Mouse (Mus musculus) layer of hippocampus, postnatal 25 days (tissue): Measurements from ENCODE around the gene Tbx15. TPM values are rescaled to one million over a fixed set of nuclear protein-coding genes. Genes with fewer than 3 reads are reported as not detected.
"Not testable (repeated sequence)": the region's sequence is repeated elsewhere in the genome, so short reads cannot be mapped to it uniquely, and the experiment has no call there.

Experiments
- DNase-seq, 2 experiments: peaks; one replicate each; pipeline ENCODE4 v3.0.0; 2022; ENCODE audit warnings: mixed read lengths in 2 of 2, low spot score in 1 of 2; ENCODE audit errors: extremely low spot score in 1 of 2
- total RNA-seq, 2 experiments: library from RNA; stranded (reverse); gene quantifications; 2 replicates each; pipeline ENCODE4 v1.2.3; 2021

Tbx15 gene
- total RNA-seq, 2 experiments from 2014 or later = 0.37 to 0.66 TPM

- DNase-seq = no peak
These were observed 23.3 kb downstream of the Tbx15 start for GRCm38 (mm10) chr3:99263471-99263903.

- no peak for DNase-seq
These were observed 24.5 kb downstream of the Tbx15 start for GRCm38 (mm10) chr3:99264695-99265094.

- no peak for DNase-seq
These were observed 26.6 kb downstream of the Tbx15 start for GRCm38 (mm10) chr3:99266752-99267303.

DNA sequence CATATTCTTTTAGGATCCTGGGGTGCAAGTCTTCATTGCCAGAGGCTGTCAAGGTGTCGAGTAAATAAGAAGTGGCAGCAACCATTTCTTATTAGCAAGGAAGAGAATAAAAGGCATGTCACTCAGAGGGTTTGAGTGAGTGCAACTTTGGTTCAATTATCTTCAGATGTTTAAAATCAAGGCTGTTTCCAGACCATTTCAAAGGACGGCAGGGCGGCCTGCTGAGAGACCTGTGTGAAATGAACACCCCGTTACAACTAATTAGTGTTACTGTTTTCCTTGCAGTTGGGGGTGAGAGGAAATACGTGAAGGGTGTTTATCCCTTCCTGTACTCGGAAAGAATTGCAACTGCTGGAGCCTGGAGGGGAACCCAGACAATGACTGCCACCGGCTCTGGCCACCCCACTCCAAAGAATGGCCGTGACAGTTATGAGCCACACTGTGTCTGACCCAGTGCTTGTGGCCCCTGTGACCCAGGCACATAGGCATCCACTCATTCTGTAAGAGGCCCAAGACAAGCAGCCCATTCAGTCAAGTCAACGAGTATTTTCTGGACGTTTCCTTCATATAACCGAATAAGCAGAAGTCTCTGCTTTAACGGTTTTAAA, 37.9 kb downstream of the Tbx15 start:
- no peak for DNase-seq

DNA sequence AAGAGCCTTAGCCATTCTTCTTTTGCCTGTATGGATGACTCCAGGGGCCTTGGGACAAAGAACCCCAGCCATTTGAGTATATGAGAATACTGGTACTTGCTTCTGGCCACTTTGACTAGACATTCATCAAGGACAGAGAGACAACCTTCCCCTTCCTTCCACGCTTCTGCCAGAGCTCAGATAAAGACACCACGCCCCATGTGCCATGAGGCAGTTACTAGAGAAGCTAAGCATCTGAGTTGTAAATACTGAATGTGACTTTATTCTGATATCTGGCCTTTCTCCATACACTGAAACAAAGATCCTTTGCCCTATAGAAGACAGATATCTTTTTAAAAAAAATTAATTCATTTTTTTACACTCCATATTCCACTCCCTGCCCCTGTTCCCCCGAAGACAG, 39.5 kb downstream of the Tbx15 start:
- DNase-seq = no peak

GRCm38 (mm10) chr3:99281453-99281852, 41.3 kb downstream of the Tbx15 start:
- DNase-seq = no peak

DNA sequence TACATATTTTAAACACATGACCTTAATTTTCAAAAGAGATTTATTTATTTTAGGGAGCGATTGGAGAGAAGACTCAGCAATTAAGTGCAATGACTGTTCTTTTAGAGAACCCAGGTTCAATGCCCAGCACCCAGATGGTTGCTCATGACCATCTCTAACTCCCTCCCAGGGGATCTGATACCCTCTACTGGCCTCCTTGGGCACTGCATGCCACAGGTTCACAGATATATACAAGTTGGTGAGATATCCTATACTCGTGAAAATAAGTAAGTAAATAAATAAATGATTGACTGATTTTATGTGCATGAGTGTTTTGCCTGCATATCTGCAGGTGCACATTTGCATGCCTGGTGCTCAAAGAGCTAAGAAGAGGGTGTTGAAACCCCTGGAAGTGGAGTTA, 48.1 kb downstream of the Tbx15 start:
- no peak for DNase-seq

DNA sequence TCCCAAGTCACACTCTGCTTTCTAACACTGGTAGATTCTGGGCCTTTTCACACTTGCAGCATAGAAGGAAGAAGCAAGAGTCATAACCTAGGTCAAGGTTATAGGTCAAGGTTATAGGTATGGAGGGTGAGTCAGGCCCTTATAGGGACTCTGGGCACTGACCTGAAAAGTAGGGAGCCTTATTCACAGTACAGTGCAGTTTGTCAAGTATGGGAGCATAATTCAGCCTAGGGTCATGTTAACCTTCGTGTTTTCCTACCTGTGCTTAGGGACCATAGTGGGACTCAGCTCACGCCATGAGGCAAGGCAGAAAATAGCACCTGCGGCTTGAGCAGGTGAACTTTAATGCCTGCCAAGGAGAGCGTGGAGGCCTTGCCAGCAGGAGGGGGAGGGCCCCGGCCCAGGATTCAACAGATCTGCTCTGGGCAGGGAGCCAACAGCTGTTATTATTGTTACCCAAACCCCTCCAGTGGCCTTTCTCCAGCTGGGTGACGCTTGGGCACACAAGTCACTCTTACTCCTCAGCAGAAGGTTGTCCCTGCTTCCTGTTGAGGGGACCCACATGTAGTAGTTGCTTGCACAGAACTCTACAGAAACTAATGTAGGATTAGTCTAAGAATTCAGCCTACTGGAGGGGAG, 50.0 kb downstream of the Tbx15 start:
- DNase-seq = no peak

DNA sequence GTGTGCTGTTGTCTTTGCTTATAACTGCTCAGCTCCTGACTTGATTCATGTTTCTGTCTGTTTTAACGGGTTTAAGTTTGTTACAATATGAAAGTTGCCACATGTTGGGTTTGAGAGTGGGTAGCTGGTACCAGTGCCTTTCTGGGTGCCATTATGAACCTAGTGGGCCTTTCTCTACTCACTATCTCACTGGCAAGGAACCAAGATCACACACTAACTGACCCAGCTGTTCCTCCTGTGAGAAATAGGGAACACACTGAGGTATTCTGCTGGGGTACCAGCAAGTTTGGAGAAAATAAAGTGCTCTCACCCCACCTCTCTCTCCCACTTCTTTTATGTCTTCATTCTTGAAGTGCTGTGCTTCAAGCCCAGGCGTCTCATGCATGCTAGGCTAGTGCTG, 50.7 kb downstream of the Tbx15 start:
- DNase-seq = no peak

DNA sequence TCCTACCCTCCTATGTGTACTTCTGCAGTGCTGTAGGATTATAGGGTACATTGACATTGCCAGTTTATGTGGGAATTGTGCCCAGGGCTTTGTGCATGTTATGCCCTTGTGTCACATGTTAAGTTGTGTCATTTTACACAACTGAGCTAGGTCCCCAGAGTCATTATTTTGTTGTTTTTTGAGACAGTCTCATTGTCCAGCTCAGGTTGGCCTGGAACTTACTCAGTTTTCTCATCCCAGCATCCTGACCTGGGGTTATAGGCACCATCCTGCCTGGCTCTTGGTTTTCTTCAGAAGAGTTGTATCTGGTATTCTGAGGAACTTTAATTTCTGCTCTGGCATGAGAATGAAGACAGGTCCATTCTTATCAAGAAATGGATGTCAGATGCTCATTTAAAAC, 51.2 kb downstream of the Tbx15 start:
- DNase-seq = no peak

DNA sequence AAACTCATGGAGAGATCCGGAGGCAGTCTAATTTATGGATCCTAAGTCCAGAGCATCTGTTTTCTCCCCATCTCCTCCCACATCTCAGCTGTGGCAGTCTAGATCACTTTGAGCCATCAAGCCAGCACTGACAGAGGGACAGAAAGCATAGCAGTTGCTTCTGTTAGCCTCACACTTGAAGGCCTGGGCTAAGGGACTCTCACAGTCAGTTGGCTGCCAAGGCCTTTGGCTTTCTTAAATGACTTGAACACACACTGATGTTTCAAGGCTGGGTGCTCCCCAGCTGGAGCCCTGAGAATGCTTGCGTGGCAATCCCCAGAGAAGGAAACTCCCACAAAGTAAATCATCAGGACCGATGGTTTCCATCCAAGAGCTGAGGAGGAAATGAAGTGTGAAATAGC, 52.4 kb downstream of the Tbx15 start:
- no peak for DNase-seq

DNA sequence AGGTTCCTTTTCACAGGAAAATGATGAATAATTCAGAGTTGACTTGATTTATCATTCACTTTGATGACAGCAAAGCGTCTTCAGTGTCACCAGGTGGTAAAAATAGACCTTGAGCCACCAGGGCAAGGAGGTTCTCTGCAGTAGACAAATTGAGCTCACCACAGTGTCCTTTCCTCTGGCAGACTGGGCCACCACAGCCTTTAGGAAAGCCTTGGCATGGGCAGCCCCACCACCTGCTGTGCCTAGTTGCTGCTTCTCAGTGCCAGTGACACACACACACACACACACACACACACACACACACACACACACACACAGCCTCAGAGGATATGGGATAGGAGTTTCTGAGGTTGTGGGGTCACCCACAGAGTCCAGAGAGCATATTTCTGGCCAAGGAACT, 54.0 kb downstream of the Tbx15 start:
- DNase-seq = not testable (repeated sequence)

- DNase-seq = no peak
These were observed 55.1 kb downstream of the Tbx15 start for GRCm38 (mm10) chr3:99295301-99295700.

- DNase-seq = no peak
These were observed 56.0 kb downstream of the Tbx15 start for GRCm38 (mm10) chr3:99296186-99296585.

DNA sequence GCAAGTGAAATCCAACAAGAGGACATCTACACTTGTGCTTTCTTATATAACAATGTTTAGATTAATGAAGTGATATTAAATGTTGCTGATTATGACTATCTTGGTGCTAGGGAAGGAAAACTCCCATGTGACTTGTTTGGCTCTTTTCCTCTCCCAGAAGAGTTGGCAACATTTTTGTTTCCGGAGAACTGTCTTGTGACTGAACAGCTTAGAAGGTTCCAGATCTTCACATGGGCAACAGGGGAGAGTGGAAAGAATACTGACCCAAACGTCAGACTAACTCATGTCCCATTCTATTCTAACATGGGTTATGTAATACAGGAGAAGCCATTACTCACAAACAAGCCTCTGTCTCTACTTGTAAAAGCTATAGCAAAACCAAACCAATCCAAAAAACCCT, 60.7 kb downstream of the Tbx15 start:
- DNase-seq = no peak

DNA sequence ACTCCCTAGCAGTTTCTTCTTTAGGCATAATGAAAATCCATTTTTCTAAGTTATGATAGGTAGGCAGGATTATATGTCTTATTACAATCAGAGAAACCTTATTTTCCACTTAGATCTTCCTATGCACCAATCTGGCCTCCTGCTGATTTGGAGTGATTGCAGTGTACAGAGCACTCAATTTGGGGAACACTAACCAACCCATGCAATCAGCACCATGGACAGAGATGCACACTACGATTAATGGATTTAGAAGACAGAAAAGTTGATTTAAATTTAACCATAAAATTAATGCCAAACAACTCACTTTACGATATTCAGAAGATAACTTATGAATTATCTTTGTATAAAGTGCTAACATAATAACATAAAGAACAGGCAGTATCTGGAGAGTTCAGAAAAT, 70.7 kb downstream of the Tbx15 start:
- DNase-seq = no peak

DNA sequence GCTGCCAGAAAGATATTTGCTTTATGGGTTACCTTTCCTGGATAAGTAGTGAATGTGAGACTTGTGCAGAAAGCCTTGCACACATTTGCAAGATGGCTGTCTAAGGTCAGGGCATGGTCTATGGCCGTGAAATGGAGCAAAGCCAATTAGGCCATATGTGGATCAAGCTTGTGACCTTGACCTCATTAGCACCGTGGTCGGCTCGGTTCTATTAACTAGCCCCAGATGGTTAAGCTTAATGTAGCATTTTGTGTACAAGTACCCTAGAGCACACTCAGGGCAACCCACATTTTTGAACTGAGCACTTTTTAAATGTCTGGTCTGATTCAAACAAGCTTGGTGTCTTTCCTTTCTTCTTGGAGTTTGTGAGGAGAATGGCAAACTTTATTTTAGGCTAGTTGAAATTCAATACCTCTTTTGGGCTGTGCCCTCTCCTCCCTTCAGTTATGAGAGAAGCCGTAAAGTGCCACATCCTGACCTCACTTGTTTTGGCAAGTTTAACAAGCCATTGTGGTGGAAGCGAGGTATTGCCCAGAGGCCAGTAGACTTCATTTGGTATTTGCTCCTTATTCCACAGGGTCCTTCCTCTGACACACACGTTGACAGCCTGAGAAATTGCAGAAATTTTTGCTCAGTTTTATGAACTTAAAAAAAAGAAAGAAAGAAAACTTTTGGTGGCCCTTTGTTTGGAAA, 71.9 kb downstream of the Tbx15 start:
- no peak for DNase-seq

GRCm38 (mm10) chr3:99322345-99322744, 82.2 kb downstream of the Tbx15 start:
- DNase-seq = no peak

DNA sequence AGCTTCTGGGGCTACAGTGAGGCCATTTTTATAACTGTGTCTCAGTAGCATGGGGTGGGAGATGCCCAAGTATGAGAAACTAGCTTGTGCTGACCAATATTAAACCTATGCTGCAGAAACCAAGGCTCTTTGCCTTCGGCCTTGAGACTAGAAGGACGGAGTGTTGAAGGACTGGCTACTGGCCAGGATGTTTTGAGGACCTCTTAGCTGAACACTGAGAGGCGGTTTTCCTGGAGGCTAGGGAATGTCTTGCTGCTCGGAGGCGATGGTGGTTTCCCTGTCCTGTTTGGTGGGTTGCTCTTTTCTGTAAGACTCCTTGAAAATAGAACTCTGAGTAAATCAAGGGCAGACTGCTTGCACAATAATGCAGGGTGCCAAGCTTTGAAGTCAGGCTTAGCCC, 89.1 kb downstream of the Tbx15 start:
- DNase-seq = no peak

DNA sequence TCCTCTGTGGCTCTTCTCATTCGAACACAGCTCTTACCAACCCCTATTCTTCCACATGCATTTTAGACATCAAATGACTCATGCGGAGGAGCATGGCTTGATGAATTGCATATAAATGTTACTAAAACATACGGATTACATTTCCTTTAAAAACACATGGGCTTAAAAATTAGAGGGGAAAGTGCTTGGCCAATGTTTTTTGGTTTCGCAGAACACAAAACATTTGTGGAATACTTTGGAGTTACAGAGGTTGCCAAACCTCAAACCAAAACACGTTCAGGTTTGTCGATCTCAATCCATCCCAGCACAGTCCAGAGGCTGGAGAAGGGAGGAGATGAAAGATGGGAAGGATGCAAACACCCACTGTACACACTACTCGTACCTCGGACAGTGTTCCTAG, 90.9 kb downstream of the Tbx15 start:
- no peak for DNase-seq

DNA sequence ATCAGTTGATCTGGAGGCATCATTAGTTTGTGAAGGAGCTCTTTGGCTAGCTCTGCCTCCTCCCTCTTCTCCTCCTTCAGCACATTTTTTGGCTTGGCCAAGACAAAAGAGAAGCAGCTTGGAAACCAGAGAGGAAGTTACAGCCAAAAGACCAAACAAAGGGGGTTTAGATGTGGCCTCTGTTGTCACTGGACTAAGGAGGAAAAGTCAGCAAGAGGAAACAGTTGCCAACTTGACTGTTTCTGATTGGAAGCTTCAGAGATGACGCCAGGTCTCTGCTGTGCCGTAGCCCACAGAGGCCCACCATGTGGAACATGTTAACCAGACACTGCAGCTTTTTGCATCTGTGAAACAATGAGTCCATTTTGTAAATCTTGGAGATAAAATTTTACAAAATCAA, 96.7 kb downstream of the Tbx15 start:
- DNase-seq = no peak

GRCm38 (mm10) chr3:99338756-99339155, 98.6 kb downstream of the Tbx15 start:
- no peak for DNase-seq
